Mouse (Mus musculus) erythroblast, embryonic 14.5 days (primary cell): ENCODE results near the gene Tns1.

ENCODE experiments used
- GATA1 ChIP-seq: IDR thresholded peaks from 2 replicates; pipeline ENCODE4 v1.6.1; 2012; ENCODE audit warnings: low read length, inconsistent platforms, mixed read lengths
- TAL1 ChIP-seq: IDR thresholded peaks from 3 replicates; pipeline ENCODE4 v1.6.1; 2012; ENCODE audit warnings: low read length, inconsistent platforms, mixed read lengths

- no peak for TF ChIP-seq GATA1
- no peak for TF ChIP-seq TAL1
Measured at GRCm38 (mm10) chr1:74066061-74066460, 58.2 kb downstream of the Tns1 start.
